Mouse (Mus musculus): ENCODE data around the gene Zfp472.

DNA sequence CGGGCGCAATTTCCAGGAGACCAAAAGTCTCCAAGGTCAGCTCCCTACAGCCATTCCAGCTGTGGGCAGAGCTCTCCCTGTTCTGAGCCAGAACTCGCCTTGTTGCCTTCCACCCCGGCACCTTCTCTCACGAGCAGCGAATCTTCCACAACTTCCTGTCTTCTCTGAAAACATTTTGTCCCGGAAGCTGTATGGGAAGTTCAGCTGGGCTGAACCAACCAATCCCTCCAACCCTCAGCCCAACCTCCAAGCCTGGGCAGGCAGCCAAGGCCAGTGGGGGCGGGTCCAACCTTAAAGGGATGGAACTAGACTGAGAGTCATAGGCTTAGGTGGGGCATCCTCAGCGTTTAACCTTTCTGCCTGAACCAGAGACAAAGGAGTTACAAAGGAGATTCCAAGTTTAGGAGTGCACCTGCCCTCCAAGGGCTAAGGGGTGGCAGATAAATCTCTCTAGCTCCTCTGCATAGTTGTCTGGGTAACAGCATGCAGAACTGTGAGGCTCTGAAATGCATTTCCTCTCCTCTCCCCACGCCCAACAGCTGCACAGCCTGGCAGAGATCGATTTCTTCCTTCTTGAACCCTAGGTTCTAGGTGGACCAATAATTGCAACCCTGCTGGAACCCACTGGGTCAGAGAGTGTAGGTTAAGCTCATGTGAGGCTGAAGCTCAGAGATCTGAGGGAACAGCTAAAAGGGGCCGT lies 18.2 kb upstream of the Zfp472 start, which contains the start of gene Cyp4f13:
- no peak for TF ChIP-seq CTCF (IDR thresholded peaks at IDR 0.05; ENCODE audit: control insufficient read depth, insufficient read depth, insufficient replicate concordance, low read depth, low read length)
- TF ChIP-seq POLR2A (IDR thresholded peaks at IDR 0.05; ENCODE audit: control insufficient read depth, low read depth, low read length): peak; percentile 42; the same call in 1 of the 2 replicates
